Mouse (Mus musculus): ENCODE measurements around the gene Il4i1.

DNA sequence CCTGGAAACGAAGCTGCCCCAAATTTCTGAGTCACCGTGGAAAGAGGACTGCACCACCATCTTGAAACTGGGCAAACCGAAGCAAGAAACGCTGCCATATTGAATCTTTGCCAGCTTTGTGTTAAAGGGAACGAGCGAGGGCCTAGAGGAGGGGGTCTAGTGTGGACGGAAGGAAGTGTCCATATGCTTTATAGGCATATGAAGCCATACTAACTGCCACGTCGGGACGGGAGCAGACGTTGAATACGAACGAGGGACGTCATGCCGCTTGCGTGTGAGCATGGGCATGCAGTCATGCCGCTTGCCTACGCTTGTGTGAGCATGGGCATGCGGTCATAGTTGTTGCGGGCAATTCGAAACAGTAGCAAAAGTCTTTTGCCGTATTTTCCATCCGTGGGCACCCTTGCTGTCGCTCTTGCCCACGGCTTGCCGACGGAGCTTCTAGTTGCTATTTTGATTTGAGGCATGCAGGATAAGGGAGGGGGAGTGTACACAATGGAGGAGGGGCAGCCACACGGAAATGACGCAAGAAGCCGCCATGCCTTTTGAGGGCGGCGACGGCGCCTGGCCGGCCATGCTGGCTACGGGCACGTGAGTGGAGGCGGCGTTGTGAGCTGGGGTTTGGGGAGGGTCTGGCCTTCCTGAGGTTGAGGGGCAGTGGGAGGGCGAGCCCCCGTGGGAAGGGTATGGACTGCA is 33.4 kb downstream of the Il4i1 start:
- TF ChIP-seq POLR2A (IDR thresholded peaks at IDR 0.05; ENCODE audit: low read depth, low read length) (no peak; the same call in none of the 2 replicates), CTCF (IDR thresholded peaks at IDR 0.05; ENCODE audit: extremely low read depth, insufficient read length, insufficient replicate concordance, low read depth, low read length) (no peak)

Data from small intestine, adult 2 months (tissue).